Mouse (Mus musculus) cerebellum, postnatal 10 days (tissue): ENCODE data around the gene Elmod3.
A peak's percentile ranks its signal among the peaks of the same experiment; 100 is the strongest.

Source experiments
- DNase-seq, 2 experiments: peaks; one replicate each; pipeline ENCODE4 v3.0.0; 2021; ENCODE audit warnings: mixed read lengths in 2 of 2

The Elmod3 gene

DNA sequence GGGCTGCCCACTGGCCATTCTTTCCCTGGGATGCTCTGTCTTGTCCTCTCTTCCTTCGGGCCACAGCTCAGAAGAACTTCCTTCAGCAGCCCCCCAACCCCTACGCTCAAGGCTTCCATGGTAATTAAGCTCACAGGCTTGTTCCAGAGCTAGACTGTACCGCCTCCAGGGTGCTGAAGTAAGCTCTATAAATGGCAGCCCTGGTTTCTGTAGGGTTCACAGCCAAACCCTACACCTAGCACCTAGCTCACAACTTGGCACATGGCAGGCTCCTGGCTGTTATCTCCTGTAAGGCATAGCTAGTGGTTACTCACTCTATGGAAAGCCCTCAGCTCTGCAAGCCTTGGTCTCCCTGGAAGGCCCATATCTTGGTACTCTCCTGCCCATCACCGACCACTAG lies 65.6 kb downstream of the Elmod3 start:
- DNase-seq: no peak

DNA sequence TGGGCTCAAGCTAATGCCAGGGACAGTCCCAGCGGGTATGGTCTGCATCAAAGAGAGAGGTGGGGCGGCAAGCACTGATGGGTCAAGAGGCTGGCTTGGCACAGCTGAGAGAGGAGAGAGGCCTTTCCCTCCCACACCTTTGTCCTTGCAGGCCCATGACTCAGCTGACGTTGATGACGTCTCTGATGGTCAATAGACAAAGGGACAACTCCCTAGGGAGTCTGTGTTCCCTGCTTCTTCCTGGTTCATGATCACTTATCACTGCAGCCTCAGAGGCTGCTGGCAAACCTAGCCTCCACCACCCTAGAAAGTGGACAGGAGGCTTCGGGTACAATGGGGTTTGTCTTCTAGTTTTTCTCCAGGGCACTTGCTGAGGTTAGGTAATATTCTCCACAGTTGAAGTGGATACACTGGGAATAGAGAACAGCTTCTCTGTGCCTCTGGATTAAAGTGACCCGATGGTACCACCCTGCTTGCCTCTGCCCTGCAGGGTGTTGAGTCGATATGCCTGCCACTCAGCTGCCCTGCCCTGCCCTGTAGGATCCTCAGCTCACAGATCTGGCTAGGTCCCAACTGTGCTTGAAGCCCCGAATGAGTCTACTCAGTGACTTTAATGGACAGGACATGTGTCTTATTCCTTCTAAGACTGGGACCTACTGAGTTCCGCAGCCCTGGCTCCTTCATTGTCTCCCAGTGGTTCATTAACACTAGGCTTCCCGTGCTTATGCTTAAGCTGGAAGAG lies 69.6 kb downstream of the Elmod3 start:
- no peak for DNase-seq

GRCm38 (mm10) chr6:72527070-72527469 lies 71.1 kb downstream of the Elmod3 start:
- no peak for DNase-seq

GRCm38 (mm10) chr6:72524160-72524559 lies 74.1 kb downstream of the Elmod3 start:
- DNase-seq: no peak

GRCm38 (mm10) chr6:72523222-72523621 lies 75.0 kb downstream of the Elmod3 start:
- no peak for DNase-seq

GRCm38 (mm10) chr6:72522288-72522687 lies 75.9 kb downstream of the Elmod3 start:
- DNase-seq: no peak

DNA sequence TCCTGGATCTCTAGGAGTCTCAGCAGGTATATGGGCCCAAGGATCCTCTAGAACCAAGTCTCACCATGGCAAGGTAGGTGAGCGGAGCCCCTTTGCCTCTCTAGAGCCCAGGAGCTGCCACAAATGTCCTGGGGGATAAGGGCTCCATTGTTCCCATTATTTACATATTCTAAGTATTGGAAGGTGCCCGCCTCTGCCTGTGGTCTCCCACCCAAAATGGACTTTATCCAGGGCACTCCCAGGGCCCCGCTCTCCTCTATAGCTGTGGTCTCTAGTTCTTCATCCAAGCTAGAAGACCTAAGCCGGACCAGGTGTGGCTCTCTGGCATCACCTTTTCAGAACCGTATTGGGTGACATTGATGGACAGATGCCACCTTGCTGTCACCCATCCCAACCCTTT lies 76.6 kb downstream of the Elmod3 start, which contains the start of gene Sh2d6:
Gene Sh2d6, minus strand, starts transcription at position 101 of the 400 bp plus-strand sequence.
- DNase-seq: no peak

DNA sequence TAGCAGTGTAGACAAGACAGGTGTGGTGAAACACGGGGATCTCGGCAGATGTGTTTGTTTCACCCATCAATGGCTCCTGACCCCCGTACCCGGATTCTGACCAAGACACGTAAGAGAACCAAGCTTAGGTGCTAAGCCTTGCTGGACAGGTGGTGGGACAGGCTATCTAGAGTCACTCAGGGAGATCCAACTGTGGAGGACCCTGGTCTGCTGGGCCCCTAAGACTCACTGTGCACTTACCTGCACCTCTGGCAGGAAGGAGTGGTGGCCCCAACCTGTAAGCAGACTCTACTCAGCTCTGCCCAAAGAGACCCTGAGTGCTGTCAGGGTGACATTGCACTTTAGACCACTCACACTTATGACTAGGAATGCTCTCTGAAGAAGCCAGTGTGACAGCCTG lies 77.3 kb downstream of the Elmod3 start:
- DNase-seq: no peak

DNA sequence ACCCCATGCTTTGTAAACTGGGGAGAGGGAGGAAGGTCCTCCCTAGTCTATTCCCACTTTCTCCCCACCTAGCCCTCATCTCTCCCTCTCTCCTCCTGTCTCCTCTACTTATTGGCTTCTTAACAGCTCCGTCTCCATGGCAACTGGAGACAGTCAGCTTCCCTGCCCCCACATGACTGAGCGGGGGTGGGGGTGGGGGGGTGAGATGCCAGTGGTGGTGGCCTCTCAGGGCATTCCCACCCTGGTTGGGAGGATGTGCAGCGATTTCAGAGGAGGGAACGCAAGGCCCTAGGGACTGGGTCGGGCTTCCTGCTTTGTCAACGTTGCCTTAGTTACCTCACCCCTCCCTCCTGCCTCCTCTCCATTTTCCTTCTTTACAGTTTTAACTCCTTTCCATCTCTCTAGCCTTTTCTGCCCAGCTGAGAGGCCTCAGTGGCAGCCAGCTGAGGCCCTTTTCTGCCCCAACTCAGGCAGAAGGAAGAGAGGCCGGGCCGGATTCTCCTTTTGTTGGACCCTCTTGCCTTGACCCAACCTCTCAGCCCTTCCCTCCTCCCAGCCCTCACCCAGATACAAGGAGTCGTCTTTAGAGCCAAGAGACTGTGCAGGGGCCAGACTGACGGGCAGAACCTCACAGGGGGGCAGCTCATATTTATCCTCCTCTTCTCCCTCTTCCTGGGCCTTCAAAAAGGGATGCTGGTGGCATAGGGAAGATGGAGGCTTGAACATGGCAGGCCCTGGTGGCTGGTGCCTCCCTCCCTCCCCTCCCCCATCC lies 78.1 kb downstream of the Elmod3 start:
- DNase-seq: peak; percentile 86 to 88

- no peak for DNase-seq
Observed at GRCm38 (mm10) chr6:72519303-72519702, 78.9 kb downstream of the Elmod3 start.

GRCm38 (mm10) chr6:72518842-72519241 lies 79.4 kb downstream of the Elmod3 start:
- DNase-seq: no peak
